Mouse (Mus musculus): ENCODE measurements around the gene Pdgfc. TPM values are rescaled to one million over a fixed set of nuclear protein-coding genes. Genes with fewer than 3 reads are reported as not detected.

The Pdgfc gene
- total RNA-seq, 2 experiments from 2014 or later: 1.3 to 1.6 TPM

DNA sequence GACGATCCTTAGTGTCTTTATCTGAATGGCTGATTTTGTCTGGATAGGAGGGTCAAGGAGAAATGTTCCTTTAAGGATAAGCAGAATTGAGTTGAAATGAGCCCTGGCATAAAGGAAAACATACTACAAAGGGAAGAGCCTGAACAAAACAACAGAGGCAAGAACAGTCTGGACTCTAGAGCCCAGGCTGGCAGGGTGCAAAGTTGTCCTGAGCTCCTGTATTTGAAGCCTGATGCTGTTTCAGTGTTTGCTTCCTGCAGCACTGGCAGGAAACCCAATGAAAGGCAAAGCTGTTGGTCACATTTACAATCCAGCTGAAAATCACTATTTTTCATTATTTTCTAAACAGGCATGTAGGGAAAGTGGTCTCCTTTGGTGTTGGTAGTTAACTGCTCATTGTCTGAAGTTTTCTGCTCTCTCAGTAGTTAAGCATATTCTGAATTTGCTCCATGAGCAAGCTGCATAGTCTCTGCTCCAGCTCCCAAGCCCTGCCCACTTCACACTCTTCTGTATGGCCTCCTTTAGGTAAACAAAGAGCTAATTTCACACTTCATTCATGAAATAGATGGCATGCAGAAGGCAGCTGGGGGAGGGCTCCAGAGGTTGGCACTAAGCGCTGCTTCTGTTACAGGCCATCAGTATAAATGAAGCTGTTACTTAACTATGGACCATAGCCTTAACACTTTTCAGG, 8.6 kb downstream of the Pdgfc start:
- intact Hi-C loops (cut with DNase I): no loop called here
- no peak for DNase-seq

DNA sequence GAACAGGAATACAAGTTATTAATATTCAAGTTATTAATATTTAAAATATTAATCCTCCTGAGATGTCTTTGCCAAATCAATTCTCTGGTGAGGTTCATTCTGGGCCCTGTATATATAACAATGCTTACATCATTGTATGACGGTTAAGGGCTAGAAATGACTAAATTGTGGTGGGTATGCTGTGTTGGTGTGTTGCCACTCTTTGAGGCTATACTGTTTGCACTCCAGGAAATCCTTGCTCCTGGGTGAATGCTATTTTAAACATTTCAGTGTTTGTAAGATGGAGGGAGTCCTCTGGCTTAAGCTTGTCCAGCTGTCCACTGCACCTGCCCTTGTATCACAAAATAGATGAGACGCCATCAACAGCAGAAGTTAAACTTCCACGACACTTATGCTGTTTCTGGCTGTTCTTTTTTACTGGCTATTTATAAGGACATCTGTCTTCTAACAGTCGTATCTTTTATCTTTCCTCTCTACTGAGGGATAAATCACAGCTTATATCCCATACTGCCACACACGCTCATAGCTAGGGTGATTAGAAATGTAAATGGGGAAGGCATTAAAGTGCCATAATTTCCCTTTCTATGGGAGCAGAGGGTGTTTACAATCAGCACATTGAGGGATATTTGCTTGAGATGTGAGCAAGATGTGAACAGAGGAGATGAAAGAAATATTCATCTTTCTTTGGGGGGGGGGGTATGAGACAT, 9.3 kb downstream of the Pdgfc start:
- DNase-seq: no peak
- intact Hi-C loops (cut with DNase I): no loop called here

DNA sequence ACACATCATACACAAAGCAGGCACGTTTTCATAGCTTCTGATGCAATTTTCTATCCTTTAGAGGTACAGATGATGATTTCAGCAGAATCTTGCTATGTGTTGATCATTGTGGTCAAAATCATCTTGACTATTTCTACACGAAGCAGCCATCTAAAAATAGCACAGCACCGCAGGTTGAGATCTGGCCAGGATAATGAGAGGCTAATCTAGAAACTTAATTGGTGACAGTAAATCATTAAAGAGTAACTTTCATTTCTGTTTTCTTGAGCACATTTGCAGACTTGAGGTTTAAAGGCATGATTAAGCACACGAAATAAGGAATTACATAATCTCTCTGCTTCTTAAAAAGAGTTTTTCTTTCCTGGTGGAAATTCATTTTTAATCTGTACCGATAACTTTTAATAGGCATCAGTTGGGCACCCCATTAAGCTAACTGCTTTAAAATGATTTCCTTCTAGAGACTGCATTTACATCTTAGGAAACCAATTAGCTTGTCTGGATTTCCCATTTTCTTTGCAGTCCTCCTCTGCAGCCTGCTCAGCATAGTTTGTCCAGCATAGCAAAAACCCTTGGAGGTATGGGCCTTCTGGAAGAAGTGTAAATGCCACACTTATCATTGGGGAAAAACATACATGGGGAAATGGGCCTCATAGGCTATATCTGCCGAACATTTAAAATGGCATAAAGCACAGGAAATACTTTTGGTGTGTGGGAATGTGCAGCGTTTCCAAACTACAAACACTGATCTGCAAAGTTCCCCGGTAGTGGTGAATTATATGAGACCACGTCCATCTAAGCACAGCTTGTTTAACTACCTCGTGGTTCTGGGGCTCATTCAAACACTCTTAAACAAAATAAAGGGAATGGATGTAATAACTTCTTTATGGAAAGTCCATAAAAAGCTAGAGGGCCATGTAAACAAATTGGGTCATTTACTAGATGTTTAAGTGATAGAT, 10.7 kb downstream of the Pdgfc start:
- no peak for DNase-seq
- intact Hi-C loops (cut with DNase I): no loop called here

DNA sequence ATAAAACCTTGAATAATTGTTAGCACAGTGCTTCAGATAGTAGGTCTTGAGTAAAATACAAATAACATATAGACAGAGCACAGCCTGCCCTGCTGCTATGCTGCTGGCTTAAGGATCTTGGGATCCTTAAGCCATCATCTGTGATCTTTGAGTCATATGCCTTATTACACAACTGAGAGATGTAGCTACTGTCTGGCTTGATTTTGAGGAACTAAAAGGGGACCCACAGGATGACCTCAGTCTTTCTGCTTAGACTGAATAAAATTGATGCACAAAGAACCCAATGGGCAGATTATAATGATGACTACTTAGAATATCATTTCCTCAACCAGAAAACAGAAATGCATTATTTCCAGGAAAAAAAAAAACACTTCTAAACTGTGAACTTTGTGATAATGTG, 15.3 kb downstream of the Pdgfc start:
- intact Hi-C loops (cut with DNase I): no loop called here
- no peak for DNase-seq

DNA sequence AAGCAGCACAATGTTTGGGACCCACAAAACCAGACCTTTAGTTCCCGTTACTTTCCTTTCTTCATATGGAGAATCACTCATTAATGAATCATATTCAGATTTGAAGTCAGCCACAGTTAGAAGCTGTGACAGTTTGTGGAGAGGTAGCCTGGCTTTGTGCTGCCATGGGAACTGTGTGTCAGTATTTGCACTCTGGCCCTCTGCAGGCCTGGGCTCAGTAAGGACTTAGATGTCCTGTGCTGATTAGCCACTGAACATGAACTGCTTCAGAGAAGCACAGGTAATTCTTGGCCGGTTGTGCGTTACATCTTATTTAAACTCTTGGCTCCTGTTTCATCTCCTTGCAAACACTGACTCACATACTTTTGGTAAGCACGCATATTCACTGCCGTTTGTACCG, 16.2 kb downstream of the Pdgfc start:
- intact Hi-C loops (cut with DNase I): no loop called here
- no peak for DNase-seq

DNA sequence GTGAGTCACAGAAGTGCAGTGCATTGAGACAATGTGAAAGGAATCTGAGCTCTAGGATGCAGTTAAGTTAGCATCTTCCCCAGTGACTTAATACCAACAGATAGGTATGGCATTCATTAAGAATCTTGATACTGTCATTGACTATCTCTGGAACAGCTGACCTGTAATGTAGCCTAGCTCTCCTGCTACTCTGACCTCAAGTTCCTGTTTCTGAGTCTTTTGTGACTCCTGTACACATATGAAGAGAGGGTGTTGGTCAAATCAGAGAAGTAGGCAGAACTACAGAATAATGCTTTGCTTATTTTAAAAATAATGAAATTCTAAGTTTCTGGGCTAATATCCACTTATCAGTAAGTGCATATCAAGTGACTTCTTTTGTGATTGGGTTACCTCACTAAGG, 17.9 kb downstream of the Pdgfc start:
- DNase-seq: no peak

DNA sequence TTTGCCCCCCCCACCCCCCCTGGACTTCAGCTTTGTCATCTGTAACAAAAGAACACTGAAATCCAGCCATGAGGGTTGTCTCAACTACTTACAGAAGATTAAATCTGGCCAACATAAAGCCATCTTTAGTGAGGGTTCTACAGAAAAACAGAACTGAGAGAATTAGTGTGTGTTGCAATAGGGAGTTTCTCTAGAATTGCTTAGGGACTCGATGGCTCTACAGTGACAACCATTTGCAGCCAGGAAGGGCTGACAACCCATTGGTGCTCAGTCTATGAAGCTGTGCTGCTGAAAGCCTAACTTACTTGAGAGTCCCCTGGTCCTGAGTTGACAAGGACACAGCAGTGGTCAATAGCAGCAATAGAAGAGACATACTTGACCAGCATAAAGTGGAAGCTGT, 21.5 kb downstream of the Pdgfc start:
- intact Hi-C loops (cut with DNase I): no loop called here
- no peak for DNase-seq

More for the DNA sequence above, 17.9 kb downstream of the Pdgfc start:
- intact Hi-C loops (cut with DNase I): no loop called here

DNA sequence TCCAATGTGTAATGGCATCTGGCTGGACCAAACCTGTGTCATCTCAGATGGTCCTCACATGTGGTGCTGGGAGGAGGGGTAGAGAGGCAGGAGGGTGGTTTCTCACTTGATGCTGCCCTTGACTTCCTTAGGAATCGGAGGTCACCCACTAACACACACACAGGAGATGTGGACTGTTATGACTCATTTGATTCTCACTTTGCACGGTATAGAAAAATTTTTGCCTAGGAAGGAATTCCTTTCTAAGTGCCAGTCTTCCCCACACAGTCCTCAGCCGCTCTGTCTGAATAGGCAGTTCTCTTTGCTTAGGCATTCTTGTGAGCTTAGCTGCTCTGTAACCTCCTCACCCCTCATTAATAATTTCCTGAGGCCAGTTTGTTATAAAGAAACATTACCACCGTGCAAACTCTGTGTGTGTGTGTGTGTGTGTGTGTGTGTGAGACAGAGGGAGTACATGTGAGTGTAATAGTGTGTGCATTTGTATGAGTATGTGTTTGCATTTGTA, 22.4 kb downstream of the Pdgfc start:
- intact Hi-C loops (cut with DNase I): no loop called here
- no peak for DNase-seq

DNA sequence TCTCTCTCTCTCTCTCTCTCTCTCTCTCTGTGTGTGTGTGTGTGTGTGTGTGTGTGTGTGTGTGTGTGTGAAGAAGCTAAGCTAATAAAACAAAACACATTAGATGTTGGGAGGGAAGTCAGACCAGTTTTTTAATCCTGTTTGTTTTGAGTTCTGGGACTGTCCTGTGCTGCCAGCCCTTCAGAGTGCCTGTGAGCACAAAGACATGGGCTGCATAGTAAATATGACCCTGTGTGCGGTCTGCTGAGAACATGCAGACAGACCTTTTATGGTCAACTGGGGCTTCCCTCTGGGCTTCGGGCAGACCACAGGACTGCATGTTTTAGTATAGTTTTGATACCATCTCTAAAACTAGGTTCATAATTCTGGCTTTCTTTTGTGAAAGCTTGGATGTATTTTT, 32.3 kb downstream of the Pdgfc start:
- DNase-seq: no peak
- intact Hi-C loops (cut with DNase I): no loop called here

DNA sequence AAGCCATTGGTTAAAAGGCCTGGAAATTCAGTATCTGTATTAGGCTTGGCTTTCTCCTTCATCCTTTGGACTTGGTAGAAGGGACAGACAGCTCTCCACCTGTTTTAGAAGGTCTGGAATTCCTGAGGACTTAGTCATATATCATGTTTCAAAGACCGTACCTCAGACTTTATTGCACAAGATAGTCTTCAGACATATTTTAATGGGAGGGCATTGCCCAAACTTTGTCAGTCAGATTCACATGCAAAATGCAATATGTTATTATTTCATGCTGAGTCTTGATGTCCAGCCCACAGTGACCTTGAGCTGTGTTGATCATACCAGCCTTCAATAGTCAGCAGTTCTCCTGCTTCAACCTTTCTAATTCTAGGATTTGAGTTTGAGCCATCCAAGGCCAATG, 64.9 kb downstream of the Pdgfc start:
- intact Hi-C loops (cut with DNase I): no loop called here
- no peak for DNase-seq

DNA sequence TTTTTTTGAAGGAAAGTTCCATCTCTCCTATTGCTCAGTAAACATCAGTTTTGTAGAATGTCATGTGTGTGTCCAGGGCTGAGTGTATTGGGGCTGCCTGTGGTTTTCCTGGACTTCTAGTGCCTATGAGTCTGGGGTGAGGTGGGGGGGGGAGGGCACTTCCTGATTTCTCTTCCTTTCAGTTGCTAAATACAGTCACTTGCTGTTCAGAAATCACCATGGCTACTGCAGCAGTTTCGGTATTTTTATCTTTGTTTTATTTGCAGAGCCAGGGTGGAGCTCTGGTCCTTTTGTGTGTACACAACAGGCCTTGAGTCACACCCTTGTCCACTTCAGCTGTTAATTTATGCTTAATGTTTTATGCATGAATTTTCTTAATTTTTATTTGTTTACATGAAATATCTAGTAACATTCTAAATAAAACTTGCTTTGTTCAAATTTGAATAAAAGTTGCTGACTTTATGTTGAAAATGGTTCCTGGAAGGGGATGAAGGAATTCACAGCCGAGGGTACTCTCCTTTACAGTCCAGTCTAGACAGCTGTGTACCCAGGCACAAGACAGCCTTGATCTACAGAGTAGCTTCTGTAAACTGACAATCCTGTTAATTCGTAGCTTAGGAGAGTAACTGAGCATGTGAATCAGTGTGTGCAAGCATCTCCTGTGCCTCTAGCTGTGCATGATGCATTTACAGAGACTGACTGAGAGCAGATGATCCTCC, 66.1 kb downstream of the Pdgfc start:
- intact Hi-C loops (cut with DNase I): no loop called here
- DNase-seq: no peak

DNA sequence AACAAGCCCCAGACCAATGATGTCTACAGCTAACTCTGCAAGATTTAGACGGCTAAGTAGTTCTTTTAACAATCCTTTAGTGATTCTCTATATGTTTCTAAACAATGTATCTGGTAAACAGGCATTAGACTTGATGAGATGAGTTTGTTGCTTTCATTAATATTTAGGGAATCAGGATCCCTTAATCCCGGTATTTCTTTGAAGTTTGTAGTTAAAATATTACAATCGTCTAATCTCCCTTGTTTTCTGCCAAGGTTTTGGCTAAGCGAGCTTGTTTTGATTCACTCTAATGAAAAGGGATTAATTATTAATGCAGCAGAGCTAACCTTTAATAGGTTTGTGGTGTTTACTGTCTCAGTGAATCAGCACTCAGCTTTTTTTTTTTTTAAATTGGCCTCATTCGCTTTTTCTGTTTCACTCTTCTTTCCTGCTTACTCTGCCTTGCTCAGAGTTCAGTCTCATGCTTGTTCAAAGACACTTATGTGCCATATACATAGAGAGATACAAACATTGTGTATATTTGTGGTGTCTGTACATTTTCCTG, 66.7 kb downstream of the Pdgfc start:
- DNase-seq: no peak
- intact Hi-C loops (cut with DNase I): no loop called here

DNA sequence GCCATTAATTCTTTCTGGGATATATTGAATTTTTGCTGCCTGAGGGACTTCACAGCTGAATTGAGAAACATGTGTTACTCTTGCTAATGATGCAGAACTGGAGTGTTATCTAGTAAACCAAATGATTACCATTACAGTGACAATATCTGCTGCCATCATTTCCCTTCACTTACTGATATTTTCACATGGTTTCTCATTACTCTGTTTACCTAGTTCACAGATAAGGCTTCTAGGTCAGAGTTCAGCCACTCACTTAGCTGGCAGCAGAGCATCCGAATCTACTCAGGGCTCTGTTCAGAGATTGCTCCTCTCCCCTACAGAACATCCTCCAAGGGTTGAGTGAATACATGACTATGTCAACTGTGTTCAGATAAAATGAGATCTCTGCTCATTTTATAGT, 71.3 kb downstream of the Pdgfc start:
- DNase-seq: no peak
- intact Hi-C loops (cut with DNase I): no loop called here

DNA sequence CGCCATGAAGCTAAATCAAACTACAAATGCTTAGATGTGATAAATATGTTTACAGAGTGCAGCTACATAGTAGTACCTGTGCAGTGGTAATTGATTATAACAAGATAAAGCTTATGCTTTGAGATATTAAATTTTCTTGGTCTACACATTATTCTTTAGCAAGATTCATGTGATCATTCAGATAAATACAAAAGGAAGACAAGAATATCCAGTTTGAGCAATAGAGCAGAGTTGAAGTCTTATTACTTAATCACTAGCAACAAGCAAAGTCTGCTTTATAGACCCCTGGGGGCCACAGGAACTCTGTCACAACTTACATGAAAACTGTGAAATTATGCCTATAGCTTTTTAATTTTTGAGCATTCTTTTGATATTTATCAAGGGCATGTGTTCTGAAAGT, 74.8 kb downstream of the Pdgfc start:
- no peak for DNase-seq
- intact Hi-C loops (cut with DNase I): no loop called here

DNA sequence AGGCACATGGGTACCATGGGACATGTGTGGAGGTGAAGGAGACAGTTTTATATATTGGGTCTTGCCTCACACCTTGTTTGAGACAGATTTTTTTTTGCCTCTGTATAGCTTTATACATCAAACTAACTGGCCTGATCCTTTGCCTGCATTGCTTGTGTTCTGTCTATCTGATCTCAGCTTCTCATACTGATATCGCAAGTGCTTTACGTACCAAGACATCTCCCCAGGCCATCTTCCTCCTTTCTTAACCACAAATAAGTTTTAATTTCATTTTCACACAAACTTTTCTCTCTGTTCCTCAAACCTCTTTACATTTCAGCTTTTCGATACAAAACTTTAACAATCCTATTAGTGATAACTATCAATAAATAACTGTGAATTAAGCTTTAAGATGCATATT, 76.7 kb downstream of the Pdgfc start:
- intact Hi-C loops (cut with DNase I): no loop called here

DNA sequence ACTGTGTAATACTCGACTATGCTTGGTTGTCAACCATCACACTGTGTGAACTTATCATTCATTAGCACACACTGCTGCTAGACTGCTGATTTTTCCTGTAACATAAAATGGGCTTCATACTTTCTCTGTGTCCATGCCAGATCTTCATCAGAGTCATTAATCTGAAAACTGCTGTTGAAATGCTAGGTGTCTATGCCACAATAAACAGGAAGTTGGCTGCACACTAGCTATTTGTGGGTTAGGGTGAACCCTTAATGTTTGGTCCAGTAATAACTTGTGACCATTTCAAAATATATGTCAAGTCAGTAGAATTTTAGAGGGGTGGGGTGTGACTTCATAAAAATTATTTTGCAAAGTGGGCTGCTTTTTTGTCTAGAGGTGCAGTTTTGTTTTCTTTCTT, 84.4 kb downstream of the Pdgfc start:
- intact Hi-C loops (cut with DNase I): no loop called here
- no peak for DNase-seq

More for the DNA sequence above, 76.7 kb downstream of the Pdgfc start:
- no peak for DNase-seq

DNA sequence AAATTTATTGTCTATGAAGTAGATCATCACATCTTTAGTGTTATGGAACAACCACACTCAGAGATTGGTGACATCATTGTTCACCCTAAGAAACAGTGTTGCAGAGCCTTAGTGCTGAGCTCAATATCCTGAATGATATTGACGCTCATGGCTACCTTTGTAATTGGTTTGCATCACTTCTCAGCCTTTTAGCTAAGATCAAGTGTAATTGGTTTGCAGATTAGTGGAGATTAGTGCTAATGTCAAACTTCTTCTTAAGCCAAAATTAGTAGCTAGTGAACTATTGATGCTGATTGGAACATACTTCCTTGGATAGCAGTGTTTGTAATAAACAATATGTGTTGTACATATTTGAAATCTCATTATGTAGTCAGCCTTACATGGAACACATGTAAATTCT, 85.5 kb downstream of the Pdgfc start:
- intact Hi-C loops (cut with DNase I): no loop called here
- no peak for DNase-seq

DNA sequence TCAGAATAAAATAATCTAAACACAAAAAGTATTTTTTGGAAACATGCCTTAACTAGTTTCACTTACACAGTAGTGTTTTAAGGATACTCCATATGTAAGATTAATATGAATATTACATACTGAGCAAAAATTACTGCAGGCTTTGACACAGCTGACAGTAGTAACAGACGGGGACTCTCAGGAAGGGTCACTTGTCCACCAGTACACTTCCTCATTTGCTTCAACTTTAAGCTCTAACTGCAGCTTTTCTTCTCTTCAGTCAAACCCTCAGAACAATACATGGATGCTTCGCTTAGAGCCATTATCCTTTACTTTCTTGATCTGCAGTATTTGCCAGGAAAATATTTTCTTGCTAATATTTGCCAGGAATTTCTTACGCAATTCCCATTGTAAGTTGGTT, 87.2 kb downstream of the Pdgfc start:
- no peak for DNase-seq
- intact Hi-C loops (cut with DNase I): no loop called here

DNA sequence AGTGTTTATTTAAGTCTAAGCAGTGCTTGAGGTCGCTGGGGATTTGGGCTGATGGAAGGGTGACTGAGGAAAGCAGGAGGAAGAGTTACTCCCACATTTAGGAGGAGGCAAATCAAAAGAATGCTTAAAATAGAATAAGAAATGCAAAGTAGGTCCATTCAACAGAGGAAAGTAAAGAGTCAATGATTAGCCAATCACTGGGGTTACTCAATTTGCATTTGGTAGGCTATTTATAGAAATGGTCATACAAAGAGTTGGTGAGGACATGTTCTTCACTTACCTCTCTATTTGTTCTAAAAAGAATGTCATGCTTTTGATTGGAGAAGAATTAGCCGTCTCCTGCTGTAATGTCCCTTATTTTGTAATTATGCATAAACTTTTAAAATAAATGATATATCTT, 90.8 kb downstream of the Pdgfc start:
- intact Hi-C loops (cut with DNase I): no loop called here
- no peak for DNase-seq

DNA sequence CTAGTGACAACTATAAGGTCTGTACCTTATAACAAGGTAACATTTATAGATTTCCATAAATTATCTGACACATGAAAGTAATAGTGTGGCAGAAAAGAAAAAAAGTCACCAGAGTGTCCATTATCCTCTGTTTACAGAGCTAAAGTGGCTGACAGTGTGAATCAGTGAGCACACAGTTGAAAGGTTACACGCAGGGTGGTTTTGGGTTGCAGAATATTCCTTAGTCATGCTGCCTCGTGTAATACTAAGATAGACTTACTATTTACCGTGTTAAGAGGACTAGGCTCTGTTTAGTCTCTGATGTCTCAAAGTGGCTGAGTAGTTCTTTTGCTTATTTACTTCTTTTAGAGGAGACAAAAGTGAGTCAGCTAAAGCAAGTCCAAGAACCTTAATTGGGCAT, 100.8 kb downstream of the Pdgfc start:
- no peak for DNase-seq
- intact Hi-C loops (cut with DNase I): no loop called here
